Mouse (Mus musculus): ENCODE results near the gene Gm10643.

Gene Gm10643

DNA sequence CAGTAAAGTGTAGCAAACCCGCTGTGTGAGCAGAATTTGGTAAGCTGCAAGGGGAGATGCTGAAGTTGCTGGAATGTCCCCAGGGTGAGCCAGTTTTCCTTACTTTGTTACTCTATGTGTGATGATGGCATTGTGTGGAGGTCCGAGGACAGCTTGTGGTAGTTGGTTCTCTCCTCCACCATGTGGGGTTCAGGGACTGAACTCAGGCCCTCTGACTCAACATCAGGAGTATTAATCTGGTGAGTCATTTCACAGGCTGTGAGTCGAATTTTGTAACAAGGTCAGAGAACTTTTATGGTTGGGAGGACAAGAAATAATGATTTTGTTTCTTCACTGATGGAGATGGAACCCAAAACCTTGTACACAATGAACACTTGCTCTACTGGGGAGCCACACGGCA, 32.2 kb downstream of the Gm10643 start:
- DNase-seq, result no peak

DNA sequence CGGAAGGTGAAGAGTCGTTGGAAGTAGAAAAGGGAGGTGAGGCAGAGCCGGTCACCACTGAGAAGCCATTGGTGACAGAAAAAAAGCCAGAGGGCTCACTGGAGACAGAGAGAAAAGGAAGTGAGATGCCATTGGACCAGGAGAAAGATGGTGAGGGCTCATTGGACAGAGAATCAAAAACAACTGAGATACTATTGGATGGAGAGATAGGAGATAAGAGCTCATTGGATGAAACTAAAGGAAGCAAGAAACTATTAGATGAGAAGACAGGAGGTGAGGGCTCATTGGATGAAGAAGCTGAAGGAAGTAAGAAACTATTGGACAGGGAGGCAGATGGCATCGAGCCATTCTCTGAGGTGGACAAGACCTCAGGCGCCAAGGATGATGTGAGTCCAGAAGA, 35.7 kb downstream of the Gm10643 start:
- DNase-seq, result no peak

DNA sequence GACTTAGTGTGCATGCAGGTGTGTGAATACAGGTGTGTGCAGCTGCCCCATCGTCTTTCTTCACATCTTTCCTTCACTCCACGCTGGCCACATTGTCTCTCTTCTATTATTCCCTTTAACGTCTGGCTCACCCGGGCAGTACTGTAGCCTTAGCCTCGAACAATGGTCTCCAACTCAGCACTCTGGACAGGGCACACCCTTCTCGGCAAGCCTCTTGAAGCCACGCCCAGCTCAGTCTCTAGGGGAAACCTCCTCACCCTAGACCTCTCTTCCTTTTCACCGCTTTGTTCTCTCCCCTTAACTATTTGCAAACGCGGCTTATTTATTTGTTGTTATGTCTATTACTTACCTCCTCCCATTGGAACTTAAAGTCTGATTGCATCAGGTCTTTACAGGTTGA, 37.5 kb downstream of the Gm10643 start:
- no peak for DNase-seq

DNA sequence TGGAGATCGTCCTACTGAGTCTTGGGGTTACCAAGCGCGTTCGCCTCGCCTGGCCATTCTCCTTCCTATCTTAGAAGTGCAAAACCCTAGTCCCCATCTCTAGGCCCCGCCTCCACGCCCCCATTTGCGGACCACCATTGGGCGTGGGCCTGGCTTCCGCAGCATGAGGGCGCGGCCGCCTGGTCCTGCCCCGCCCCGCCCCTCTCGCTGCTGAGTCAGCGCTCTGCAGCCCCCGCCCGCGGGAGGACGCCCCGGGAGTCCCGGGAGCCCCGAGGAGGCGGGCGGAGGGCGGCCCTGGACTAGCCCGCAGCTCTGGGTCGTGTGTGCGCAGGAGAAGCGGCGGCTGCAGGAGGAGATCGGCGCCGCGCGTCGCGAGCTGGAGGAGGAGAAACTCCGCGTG, 39.1 kb downstream of the Gm10643 start:
- peak; percentile 80 for DNase-seq

DNA sequence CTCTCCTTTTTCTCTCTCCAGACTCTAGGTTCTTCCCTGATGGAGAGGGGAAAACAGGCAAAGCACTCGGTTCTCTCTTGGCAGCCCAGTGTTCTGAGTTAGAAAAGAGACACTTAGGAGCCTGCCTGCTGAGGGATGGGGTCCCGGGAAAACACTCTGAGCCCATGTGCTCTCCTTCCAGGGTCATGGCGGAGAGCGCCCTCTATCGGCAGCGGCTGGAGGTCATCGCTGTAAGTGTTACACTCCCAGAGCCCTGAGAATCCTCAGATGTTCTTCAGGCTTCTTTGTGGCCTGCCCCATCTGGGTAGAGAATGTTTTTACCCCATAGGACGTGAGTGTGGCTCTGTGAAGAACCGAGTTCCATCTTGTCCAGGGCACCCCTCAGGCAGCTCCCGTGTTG, 40.8 kb downstream of the Gm10643 start:
- DNase-seq, result peak; percentile 75

DNA sequence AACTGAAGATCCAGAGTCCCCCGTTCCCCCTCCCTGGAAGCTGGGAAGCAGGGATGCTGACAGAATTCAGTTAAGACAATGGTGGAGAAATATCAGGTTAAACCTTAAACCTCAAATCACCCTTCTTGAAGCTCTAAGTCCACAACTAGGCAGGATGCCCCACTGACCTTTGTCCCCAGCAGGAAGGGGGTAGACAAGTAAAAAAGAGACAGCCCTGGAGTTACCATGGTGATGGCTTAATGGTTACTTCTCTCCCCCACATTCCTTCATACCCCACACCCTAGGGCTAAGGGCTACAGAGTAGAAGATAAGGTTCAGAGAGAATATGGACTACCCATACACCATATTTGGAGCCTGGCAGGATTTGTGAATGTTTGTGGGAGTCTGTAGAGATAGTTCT, 41.3 kb downstream of the Gm10643 start:
- DNase-seq, result no peak

DNA sequence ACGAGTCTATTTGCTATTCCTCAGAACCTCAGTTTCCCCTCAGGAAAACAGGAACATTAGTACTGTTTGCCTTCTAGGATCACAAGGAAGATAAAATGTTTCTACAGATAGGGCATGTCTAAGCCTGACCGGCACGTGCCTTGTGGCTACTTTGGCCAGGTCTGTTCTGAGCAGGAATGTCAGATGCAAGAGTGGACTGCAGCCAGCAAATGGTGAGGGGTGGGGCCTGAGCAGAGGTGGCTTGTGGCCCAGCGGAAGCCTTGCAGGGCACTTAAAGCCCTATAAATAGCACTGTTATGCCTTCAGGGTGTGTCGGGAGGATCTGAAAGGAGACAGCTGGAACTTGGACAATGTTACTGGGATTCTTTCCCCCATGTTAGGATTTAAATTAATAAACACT, 41.9 kb downstream of the Gm10643 start:
- no peak for DNase-seq

DNA sequence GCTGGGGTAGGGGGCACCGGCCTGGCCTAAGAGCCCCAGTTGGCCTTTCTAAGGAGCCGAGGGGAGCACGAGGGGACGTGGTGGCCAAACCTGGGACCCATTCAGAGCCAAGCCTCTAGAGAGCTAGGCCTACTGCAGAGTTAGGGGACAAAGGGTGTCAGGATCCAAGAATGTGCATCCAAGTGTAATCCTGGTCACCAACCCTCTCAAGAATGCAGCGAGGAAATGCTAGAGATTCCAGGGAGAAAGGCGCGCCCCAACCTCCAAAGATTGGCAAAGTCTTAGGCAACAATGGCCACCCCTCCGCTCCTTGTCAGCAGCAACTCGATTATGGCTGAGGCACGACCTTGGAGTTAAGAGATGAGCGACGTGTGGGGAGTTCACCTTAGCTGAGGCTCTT, 43.4 kb downstream of the Gm10643 start:
- DNase-seq, result no peak

DNA sequence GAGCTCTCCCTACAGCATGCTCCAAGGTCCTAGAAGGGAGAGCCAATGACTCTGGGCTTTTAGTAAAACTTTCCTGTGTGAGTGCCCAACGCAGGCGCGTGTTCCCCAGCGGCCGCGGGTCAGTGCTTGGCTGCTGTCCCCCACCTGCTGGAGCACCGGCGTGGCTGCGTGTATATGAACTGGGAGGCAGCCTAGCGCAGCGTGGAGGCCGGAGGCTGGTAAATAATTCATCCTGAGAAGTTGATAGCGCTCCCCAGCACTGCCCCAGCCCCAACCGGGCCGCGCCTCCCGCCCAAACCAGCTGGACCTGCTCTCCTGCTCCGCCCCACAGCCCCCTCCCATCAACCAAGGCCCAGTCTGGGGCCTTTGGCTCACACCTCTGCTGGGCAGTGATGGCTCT, 43.8 kb downstream of the Gm10643 start, which contains the start of gene Palm3:
Gene Palm3 (plus strand): TSS at position 376 of the 400 bp plus-strand sequence.
- no peak for DNase-seq

DNA sequence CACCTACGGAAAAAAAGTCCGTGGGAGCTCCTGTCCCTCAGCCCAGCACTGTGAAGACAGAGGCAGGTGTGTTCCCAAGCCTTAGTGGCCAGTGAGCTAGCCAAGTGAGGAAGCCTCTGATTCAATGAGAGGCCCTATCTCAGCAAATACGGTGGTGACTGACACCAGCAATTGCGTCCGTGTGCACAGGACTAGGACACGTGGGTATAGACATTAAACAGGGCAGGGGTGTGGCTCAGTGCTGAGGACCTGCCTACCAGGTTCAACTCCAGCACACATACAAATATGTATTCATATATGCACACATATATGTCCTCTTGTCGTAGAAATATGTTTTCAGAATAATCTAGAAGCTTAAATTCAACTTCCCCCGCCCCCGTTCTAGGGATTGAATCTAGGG, 45.2 kb downstream of the Gm10643 start:
- DNase-seq, result no peak

DNA sequence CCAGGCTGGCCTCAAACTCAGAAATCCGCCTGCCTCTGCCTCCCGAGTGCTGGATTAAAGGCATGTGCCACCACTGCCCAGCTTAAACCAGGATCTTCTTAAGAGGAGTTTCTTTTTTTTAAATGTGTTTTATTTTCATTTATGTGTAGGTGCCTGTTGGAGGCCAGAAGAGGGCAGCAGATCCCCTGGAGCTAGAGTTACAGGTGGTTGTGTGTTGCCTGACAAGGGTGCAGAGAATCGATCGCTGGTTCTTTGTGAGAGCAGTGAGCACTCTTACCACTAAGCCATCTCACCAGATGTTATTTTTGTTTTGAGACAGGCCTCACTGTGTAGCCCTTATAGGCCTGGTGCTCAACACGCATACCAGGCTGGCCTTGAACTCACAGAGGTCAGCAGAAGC, 49.1 kb downstream of the Gm10643 start:
- DNase-seq, result no peak
